Mouse (Mus musculus): ENCODE results near the gene Ang4. TPM values are rescaled to one million over a fixed set of nuclear protein-coding genes. Genes with fewer than 3 reads are reported as not detected.
"Not testable (repeated sequence)": the region's sequence is repeated elsewhere in the genome, so short reads cannot be mapped to it uniquely, and the experiment has no call there.

Ang4 gene
- not detected for total RNA-seq (2021)
- long read RNA-seq, experiment 1 = 0 reads
- long read RNA-seq, experiment 2 = 0 reads

DNA sequence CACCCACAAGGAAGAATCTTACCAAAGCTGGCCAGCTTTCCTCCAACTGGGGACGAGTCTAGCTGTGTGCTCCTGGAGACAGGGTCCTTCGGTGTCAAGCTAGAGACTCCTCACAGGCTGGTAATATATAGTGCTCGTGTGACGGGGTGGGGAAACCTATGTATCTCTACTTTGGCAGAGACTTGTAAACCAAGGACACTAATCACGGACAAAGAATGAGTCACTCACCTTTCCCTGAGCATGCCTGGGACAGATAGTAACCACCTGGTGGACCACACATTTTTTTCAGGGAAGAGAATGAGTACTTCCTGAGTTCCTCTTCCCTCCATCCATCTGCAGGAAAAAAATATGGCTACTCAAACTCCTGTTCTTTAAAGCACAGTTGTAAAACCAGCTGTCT, at the start of gene Ang4:
Gene Ang4 (minus strand): TSS at position 101 of the 400 bp plus-strand sequence.
- no peak for DNase-seq

DNA sequence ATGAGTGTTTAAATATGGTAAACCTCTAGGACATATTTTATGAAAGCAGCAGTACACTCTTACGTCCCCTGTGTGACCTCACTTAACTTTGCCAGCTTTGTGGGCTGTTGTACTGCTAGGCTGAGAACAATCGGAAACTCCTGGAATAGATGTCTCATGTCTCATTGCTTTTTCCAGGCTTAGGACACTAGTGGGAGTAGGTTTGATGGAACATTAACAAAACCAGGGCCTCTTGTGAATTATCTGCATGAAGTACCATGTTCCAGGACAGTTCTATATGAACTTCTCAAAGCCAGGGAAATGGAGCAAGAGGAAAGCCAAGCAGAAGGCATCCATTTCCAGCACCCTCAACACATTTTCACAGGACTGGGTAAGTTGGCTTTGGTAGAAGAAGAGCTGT, 26.4 kb upstream of the Ang4 start, which contains the start of gene AY358078:
Gene AY358078 (plus strand): TSS at position 301 of the 400 bp plus-strand sequence.
- no peak for DNase-seq

DNA sequence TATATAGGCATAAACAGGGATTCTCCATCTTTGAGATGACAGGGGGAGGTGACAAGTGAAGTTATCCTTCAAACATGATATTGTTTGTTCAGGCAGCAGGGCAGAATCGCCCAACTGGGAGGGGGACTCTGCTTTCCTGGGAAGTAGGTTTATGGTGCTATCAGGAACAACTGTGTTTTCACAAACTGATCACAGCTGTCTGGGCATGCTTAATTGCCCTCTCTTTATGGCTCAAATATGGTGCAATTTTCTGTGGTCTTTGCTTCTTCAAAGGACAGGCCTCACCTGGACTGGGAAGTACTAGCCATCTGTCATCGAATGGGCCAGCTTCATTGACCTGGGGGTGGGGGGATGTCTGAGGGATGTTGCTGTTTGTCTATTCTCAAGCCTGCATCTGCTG, 20.7 kb upstream of the Ang4 start:
- no peak for DNase-seq

DNA sequence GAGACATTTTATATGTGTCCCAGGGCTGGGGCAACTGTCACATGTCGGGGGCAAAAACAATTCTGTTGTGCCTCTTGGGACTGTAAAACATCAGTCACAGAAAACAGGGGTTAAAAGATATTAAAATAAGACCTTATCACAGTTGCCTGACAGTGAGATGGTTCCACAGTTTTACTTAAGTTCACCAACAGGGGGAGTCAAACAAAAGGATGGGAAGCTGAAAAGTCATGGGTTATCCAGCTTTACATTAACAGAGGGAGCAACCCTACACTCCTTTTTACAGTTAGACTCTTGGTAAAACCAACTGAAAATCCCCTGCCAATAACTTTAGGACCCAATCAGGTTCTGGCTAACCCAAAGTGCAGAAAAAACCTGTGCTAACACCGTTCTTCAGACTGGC, 15.8 kb upstream of the Ang4 start:
- no peak for DNase-seq

DNA sequence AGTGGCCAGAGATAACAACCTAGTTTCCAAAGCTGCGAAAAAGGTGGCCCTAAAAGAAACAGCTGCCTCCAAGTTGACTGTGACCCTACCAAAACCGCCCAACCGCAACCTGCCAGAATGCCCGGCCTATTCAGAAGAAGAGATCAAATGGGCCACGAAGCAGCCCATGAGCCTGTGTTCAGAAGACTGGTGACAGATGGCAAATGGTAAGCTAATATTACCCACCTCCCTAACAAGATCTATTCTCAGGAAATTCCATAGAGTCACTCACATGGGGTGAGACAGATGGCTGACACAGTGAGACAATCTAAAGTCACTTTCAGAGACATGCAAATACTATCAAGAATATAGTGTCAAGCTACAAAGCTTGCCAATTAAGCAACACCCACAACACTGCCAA, 13.7 kb upstream of the Ang4 start:
- no peak for DNase-seq

DNA sequence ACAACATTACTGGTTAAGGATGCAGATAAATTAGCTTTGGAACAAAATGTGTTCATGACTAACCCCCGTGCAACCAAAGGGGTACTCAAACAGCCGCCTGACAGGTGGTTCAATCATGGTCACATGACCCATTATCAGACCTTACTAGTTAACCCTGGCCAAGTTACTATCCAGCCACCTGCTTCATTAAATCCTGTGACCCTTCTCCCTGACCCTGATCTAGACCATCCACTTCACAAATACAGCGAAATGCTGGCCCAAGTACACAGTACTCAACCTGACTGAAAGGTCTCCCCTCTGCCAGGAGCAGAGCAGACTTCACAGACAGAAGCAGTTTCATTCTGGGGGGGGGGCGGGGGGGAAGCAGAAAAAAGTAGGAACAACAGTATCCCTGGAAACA, 12.9 kb upstream of the Ang4 start:
- no peak for DNase-seq

DNA sequence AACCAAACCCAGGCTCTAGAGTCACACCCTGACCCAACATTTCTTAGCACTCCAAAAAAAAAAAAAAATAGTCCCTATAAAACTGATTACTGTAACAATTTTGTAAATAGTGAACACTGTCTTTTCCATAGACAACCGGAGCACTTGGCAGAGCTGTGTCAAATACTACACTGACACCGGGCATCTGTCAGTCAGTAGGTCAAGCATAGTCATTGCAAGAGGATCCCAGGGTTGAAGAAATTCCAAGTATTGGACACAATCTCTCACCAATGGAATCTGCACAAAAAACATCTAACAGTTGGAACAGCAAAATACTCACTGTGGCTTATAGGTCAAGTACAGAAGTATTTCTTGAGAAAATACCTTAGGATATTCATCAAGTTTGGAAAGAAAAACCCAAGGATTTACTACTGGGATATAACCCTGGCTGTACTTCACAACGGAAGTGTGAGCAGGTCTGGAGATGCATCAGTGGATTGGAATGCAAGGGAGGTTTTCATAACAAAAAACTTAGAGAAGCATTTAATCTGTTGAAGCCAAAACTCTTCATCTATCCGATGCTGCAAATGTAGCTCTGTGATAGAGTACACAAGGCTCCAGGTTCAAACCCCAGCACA, 5.6 kb upstream of the Ang4 start:
- no peak for DNase-seq

DNA sequence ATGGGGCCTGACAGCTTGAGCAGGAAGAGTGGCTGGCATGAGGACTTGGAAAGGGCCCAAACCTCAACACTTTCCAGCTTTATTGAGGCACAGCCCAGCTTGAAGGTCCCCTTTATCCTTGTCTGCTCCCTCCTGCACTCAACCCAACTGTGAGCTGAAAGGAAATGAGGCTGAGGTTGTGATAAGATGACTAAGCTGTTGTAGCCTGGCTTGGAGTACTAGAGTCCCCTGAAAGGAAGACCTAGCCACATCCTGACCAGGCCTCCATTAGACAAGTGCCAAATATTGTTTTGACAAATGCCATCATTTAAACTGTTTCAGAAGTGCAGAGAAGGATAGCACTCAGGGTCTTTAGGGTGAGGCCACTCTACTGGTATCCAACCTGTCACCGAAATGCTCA, 4.4 kb upstream of the Ang4 start:
- no peak for DNase-seq

DNA sequence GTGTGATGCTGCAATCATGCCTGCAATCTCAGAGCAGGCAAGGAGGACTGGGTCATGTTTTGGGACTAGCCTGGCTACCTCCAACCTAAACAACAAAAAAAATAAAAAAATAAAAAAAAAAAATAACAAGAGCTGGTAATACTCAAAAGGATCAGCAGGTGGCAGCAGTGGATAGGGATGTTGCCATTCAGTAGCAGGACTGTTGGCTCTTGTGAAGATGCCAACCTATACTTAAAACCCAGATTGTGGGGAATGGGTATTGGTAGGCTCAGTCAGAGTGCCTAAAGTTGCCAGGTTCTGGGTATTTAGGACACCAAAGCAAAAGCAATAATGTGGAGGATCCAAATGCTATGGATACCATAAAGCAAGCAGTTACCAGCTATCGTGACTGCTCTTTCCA, 2.0 kb downstream of the Ang4 start:
- not testable (repeated sequence) for DNase-seq

DNA sequence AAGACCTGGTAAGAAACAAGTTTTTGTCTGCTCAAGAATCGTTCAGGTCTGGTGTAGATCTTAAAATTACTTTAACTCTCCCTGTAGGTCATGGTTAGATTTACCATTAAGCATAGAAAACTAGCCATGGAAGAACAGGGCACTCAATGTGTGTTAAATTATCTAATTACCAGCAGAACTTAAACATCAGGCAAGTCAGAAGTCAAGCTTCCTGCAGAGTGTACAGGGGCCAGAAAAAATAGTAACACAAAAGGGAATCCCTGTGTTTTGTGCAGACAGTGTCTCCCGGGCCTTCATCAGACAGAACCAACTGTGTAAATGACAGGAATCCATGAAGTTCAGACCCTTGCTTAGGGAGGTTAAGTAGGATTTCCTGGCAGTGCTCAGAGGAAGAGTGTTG, 17.4 kb downstream of the Ang4 start:
- DNase-seq = no peak

DNA sequence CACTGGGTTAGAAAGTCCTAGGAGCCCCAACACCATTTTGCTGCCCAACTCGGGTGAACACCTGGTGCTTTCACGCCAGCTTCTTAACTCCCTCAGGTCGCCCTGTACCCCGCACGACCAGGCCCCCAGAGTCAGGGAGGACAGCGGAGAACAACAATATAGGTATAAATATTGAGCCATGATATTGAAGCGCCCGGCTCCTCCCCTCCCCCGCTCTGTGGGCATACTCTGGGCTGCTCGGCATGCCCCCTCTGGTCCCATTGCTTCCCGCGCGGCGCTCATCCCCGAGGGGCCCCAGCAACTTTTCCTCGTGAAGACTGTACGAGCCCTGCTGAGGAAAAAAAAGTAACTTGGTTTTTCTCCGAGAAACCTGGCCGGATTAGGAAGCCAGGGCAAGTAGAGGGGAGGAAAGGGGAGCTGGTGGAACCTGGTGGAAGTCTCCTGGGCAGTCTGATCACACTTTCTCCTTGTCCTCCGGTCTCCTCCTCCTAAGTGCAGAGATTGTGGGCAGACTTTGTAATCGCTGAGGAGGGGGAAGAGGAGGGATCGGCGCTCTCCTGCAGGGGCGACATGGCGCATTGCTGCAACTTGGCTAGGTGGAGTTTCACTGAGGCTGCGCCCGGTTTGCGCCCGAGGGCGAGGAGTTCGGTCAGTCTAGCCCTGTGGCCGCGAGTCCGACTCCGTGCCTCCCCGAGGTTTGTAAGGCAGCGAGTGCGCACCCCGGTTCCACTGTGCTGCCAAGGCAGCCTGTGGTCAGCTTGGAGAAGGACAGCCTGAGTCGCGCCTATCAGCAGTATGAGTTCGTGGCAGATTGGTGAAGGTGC, 32.8 kb downstream of the Ang4 start:
- DNase-seq = no peak

DNA sequence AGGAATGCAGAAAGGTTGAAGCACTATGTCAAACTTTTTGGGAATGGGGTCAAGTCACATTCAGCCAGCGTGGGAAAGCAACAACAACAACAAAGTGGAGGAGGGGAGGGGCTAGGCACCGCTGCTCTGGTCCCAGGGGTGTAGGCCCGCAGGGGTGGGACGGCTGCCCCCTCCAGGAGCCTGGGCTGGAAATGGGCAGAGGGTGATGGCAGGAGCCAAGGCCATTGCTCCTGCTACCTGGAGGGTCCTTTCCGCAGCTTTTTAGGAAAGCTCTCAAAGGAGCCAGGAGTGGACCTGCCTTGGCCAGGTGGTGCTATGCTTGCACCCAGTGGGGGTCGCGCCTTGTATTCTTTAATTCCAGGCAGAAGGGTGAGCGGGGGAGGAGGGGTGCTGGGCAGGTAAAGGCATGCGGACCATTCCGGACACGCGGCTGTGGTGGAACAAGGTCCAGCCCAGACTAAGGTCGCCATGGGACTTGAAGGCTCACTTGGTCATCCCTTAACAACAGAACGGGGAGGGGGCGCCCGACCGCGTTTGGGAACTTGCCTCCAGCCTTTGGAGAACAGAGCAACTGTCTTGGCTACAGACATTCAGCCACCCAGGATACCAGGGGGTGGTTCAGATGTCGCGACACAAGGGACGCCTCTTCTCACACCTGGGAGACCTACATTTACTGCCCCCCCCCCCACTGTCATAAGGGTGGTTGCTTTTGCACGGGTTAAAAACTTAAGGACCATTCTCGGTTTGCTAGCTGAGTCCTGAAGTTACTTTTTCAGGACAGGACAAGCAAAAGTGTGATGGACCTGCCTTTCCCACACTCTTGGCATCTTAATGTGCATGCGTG, 34.0 kb downstream of the Ang4 start:
- no peak for DNase-seq

DNA sequence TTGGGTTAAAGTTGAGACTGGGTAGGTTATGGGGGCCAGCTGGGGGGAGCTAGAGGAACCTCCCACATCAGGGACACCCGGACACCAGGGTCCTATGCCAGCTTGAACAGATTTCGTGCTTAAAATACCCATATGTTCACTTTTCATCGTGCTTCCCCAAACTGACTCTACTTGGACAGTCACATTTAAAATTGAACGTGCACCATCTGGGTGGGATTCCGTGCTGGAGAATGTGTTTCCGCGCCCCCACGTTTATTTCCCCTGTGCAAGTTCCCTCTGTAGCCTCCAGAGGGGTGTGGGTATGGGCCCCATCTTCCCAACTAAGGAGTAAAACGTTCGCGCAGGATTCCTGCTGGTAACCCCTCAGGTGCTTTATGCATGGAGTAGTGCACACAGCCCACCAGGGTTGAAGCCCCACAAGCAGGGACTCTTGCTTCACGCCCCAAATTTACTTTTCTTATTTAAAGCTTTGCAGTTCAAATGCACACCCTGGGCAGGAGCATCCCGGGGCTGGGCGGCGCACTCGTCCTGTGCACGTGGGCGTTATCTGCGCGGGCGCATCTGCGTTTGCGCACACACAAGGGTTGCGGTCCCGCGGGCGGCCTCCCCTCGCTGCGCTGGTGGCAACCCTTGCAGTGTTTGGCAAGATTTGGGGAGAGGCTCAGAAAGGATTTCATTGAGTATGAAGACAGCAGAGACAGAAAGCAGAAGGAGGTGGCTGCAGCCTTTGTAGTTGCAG, 34.8 kb downstream of the Ang4 start:
- DNase-seq = no peak

DNA sequence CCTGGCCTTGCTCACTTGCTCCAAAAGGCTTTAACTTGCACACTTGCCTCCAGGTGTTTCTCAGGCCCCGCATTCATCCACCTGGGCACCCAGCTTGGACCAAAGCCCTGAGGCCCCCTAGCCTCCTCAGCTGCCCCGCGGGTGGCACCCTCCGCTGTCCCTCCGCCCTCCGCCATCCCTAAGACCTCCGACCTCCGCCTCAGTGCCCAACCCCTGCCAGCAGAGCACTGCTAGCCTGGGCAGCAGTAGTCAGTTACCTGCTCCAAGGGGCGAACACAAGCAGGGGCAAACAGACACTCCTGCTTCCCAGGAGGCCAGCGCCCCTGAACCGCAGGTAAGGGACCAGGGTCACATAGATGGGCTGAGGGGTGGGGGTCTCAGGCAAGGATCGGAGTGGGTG, 35.4 kb downstream of the Ang4 start:
- DNase-seq = no peak

DNA sequence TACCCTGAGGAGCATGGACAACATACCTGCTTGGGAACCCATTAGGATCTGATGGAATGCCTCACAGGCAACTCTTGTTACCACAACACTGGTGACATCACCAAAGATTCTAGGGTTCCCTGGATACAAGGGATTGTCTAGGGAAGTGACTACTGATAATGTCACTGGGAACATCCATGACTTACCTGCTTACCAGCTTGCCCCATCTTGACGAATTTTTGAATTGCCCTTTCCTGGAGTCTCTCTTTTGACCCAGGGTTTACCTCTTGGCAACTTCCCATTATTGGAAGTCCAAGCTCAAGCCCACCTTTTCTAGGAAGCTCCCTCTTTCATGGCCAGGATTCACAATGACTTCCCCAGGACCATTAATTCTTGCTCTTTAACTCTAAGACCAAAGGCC, 56.3 kb downstream of the Ang4 start, which contains the start of gene Gm5800:
Gene Gm5800 (minus strand): TSS at position 101 of the 400 bp plus-strand sequence.
- DNase-seq = no peak

Other genes starting within 250 kb of the Ang4 start
- not detected for gene Gm5622, start 220.8 kb downstream of the Ang4 start, total RNA-seq (2021)
- not detected for gene Gm17175, start 199.5 kb downstream of the Ang4 start, total RNA-seq (2021)
- not detected for gene Gm17174, start 181.5 kb downstream of the Ang4 start, total RNA-seq (2021)
- not detected for gene Gm17078, start 162.3 kb downstream of the Ang4 start, total RNA-seq (2021)
- gene Gm4181, start 137.9 kb downstream of the Ang4 start, total RNA-seq (2021) = not detected
- gene Gm17079, start 78.1 kb downstream of the Ang4 start, total RNA-seq (2021) = not detected
- not detected for gene Gm5800, start 56.4 kb downstream of the Ang4 start, total RNA-seq (2021)
- not detected for gene AY358078, start 26.5 kb upstream of the Ang4 start, total RNA-seq (2021)
- gene Ear6, start 80.1 kb upstream of the Ang4 start, total RNA-seq (2021) = not detected
- 10 to 100 TPM; 24.3 to 26.3 TPM for gene Mettl17, start 111.3 kb upstream of the Ang4 start, total RNA-seq (2021)
- under 1 TPM in 1 of 2 experiments, not detected in 1; 0.26 TPM for gene Slc39a2, start 119.3 kb upstream of the Ang4 start, total RNA-seq (2021)
- 1,000 to 10,000 TPM; 1,486 to 1,502 TPM for gene Ndrg2, start 140.6 kb upstream of the Ang4 start, total RNA-seq (2021)
- not detected for gene Tppp2, start 144.8 kb upstream of the Ang4 start, total RNA-seq (2021)
- gene Rnase13, start 149.2 kb upstream of the Ang4 start, total RNA-seq (2021) = not detected
- gene Arhgef40, start 211.1 kb upstream of the Ang4 start, total RNA-seq (2021) = 10 to 100 TPM; 24.1 to 25.2 TPM
- gene Tmem253, start 242.1 kb upstream of the Ang4 start, total RNA-seq (2021) = 1 to 10 TPM; 2.9 to 3.2 TPM
- 10 to 100 TPM; 22.3 to 23.4 TPM for gene Zfp219, start 247.1 kb upstream of the Ang4 start, total RNA-seq (2021)